Mouse (Mus musculus): ENCODE data around the gene Gm20388. TPM values are rescaled to one million over a fixed set of nuclear protein-coding genes. Genes with fewer than 3 reads are reported as not detected.

Gm20388 gene
- total RNA-seq, 1 experiment from 2014 or later, result 10.0 TPM

DNA sequence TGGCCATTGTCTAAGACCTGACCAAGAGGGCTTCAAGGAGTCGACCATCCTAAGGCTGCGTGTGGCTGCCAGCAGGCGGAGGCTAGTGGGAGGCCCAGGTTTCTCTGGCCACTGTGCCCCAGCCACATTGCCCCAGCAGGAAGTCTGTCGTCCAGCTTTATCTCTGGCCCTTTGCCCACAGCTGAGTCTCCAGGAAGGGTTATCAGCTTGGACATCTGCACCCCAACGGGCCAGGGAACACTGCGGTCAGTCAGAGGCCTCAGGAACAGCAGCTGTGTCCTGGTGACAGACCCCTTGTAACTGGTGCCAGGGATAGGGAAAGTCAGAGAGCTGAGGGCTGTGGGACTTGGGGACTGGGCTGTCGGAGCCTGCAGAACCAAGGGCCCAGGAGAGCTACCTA is 459.3 kb downstream of the Gm20388 start:
- no peak for ATAC-seq (replicated peaks; ENCODE audit: insufficient number of reproducible peaks, low FRiP score, low TSS enrichment, poor library complexity, severe bottlenecking)

DNA sequence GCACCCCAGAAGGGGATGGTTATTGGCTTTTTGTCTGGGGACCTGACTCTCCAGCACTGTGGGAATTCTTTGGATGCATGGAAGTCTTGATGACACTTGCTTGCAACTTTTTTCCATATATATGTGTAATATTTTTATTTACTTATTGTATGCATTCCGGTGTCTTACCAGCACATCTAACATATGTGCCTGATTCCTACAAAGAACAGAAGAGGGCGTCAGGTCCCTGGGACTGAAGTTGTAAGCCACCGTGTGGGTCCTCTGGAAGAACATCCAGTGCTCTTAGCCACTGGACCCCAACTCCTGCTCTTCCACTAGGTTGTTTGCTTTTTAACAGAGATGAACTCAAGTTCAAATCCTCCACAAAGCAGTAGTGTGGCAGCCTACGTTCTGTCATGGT is 459.8 kb downstream of the Gm20388 start:
- ATAC-seq (replicated peaks; ENCODE audit: insufficient number of reproducible peaks, low FRiP score, low TSS enrichment, poor library complexity, severe bottlenecking), result no peak

- no peak for ATAC-seq (replicated peaks; ENCODE audit: insufficient number of reproducible peaks, low FRiP score, low TSS enrichment, poor library complexity, severe bottlenecking)
These were observed 460.5 kb downstream of the Gm20388 start for GRCm38 (mm10) chr8:120371146-120371545.

- 0 out of 2 replicates have a peak, but pooled peaks have one; percentile 4 for ATAC-seq (replicated peaks; ENCODE audit: insufficient number of reproducible peaks, low FRiP score, low TSS enrichment, poor library complexity, severe bottlenecking)
These were observed 461.2 kb downstream of the Gm20388 start for GRCm38 (mm10) chr8:120371725-120372457.

DNA sequence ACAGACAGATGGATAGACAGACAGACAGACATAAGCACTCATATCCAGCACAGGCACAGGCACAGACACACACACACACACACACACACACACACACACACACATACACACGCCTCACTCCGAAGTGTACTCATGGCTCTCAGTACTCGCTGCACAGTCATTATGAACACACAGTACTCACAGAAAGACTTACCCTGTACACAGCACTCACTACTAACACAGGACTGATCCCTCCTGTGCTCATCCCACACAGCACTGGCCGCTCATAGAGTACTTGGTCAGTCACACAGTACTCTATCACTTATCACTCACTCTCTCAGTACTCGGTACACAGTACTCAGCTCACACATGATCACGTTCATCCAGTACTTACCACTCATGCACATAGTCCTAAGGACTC is 462.0 kb downstream of the Gm20388 start:
- no peak for ATAC-seq (replicated peaks; ENCODE audit: insufficient number of reproducible peaks, low FRiP score, low TSS enrichment, poor library complexity, severe bottlenecking)

DNA sequence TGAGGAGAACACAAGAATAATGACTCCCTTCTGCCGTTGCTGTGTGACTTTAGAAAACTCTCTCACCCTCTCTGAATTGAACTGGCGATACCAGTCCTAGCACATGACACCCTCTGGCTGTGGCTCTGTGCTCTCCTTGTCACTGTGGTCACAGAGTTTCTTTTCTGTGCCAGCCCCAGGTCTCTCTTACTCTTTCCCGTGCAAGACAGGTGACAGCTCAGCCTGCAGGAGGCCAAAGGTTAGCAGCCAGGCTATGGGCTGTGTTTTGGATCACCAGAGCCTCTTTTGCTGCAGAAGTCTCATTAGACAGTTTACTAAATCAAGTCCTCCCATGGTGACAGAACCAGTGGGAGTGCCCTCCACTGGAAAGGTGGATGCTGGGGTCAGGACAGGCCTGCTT is 463.0 kb downstream of the Gm20388 start:
- no peak for ATAC-seq (replicated peaks; ENCODE audit: insufficient number of reproducible peaks, low FRiP score, low TSS enrichment, poor library complexity, severe bottlenecking)

GRCm38 (mm10) chr8:120374070-120374469 is 463.4 kb downstream of the Gm20388 start:
- no peak for ATAC-seq (replicated peaks; ENCODE audit: insufficient number of reproducible peaks, low FRiP score, low TSS enrichment, poor library complexity, severe bottlenecking)

GRCm38 (mm10) chr8:120374514-120374913 is 463.9 kb downstream of the Gm20388 start:
- ATAC-seq (replicated peaks; ENCODE audit: insufficient number of reproducible peaks, low FRiP score, low TSS enrichment, poor library complexity, severe bottlenecking), result no peak

DNA sequence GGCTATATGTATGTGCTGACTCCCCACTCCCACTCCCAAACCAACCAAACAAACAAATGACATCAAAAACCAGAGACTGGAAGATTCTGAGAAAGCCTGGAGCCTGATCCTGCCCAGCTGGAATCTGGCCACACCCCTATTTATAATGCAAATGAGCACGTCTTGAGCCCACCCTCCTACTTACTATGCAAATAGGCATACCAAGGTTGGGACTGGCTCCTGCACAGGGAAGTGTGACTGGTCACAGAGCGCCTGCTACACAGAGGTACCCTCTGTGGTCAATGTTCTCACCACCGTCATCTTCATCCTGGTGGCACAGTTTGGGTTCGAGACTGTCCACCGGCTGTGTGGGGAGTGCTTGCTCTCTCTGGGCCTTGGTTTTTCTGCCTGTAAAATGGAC is 464.5 kb downstream of the Gm20388 start:
- ATAC-seq (replicated peaks; ENCODE audit: insufficient number of reproducible peaks, low FRiP score, low TSS enrichment, poor library complexity, severe bottlenecking), result no peak

DNA sequence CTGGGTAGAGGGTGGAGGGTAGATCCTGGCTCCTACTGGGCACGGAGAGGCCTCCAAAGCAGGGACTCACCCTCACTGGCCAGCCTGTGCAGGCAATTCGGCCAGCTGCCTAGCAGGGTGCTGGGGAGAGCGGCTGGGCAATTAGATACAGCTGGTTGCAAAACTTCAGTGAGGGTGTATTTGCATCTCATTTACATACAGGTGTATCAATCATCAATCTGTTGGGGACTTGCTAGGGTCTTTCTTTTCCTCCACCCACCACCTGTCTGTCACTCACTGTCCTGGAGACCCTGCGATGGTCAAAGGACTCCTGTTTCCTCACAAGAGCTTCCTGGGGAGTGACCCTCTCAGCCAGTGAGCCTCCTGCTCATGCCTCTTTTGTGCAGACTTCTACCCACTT is 465.6 kb downstream of the Gm20388 start:
- no peak for ATAC-seq (replicated peaks; ENCODE audit: insufficient number of reproducible peaks, low FRiP score, low TSS enrichment, poor library complexity, severe bottlenecking)

- ATAC-seq (replicated peaks; ENCODE audit: insufficient number of reproducible peaks, low FRiP score, low TSS enrichment, poor library complexity, severe bottlenecking), result no peak
These were observed 466.5 kb downstream of the Gm20388 start for GRCm38 (mm10) chr8:120376847-120377802.

GRCm38 (mm10) chr8:120377803-120378189 is 467.2 kb downstream of the Gm20388 start:
- ATAC-seq (replicated peaks; ENCODE audit: insufficient number of reproducible peaks, low FRiP score, low TSS enrichment, poor library complexity, severe bottlenecking), result no peak

DNA sequence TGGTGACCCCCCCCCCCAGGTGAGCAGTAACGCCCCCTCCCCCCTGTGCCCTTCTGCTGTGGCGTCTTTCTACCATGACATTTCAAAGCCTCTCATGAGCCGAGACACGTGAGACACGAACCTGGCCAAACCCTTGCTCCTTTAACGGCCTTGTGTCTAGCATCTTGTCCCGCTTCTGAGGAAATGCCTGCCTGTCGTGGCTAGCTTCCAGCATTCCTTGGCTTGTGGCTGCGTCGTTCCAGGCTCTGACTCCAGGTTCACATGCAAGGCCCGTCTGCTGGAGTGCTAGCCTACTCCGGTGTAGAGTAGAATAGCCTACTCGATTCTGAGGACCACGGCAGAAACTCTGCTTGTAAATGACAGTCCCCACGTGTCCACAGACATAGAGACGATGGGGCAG is 467.7 kb downstream of the Gm20388 start:
- no peak for ATAC-seq (replicated peaks; ENCODE audit: insufficient number of reproducible peaks, low FRiP score, low TSS enrichment, poor library complexity, severe bottlenecking)

DNA sequence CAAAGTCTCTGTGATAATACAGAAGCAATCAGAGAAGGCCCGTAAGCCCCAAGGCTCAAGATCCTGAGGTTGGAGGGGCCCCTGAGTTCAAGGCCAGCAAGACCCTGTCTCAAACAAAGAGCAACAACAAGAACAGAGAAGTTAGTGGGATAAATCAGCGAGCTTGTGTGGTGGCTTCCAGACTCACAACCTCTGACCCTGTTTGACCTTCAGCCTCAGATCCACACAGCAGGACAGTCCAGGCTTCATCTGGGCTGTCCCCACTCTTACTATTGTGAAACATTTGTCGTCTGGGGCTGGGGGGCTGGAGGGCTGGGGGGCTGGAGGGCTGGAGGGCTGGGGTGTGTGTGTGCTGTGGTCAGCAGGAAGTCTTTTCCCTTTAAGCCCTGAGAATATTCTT is 468.4 kb downstream of the Gm20388 start:
- no peak for ATAC-seq (replicated peaks; ENCODE audit: insufficient number of reproducible peaks, low FRiP score, low TSS enrichment, poor library complexity, severe bottlenecking)

DNA sequence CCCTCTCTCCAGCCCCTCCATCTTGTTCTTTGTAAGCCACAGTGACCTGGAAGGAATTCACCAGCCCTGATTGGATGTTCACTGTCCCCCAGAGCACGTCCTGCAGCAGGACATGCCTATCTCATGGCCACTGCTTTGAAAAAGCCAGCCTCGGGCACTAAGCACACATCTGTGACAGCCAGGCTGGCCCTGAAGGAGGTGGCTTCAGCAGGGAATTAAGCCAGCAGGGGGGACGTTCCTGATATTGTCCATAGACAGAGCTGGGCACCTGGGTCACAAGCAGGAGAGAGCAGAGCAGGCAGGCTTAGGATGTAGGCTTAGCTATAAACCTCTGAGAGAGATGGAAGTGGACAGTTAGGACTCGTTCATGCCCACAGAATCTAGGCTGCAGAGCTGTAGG is 471.2 kb downstream of the Gm20388 start:
- ATAC-seq (replicated peaks; ENCODE audit: insufficient number of reproducible peaks, low FRiP score, low TSS enrichment, poor library complexity, severe bottlenecking), result no peak

DNA sequence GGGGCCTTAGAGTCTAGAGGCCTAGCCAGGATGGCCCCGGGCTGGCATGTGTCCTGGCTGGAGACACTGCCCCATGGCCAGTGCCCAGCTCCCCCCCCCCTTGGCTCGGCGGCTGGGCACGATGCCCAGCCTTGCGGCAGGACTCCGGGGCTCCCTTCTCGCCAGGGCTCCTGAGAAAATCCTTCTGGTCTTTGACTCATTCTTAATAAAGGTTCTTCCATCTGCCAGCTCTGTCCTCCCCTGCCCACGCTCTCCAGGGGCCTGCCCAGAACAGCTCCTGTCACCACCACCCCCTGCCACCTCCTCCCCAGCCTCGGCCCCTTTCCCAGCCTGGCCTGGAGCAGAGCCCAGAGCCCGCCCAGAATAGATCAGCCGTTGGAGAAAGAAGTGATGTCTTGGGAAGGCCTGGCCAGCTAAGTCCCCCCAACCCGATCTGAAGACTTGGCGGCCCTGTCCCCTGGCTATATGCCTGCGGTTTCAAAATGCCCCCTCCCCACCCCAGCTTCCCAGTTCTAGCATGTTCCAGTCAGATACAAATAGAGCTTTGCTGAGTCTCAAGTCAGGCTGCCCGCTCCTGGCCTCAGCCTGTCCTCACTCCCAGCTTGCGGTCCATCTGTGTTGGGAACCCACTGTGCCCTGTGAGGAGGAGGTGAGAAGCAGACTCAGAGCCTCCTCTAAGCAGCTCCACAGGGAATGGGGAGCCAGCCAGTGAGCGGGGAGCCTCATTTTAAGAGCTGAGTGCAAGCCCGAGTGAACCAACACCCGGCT is 472.0 kb downstream of the Gm20388 start:
- ATAC-seq (replicated peaks; ENCODE audit: insufficient number of reproducible peaks, low FRiP score, low TSS enrichment, poor library complexity, severe bottlenecking), result no peak

GRCm38 (mm10) chr8:120383204-120383560 is 472.5 kb downstream of the Gm20388 start:
- ATAC-seq (replicated peaks; ENCODE audit: insufficient number of reproducible peaks, low FRiP score, low TSS enrichment, poor library complexity, severe bottlenecking), result no peak

GRCm38 (mm10) chr8:120383713-120384112 is 473.1 kb downstream of the Gm20388 start:
- ATAC-seq (replicated peaks; ENCODE audit: insufficient number of reproducible peaks, low FRiP score, low TSS enrichment, poor library complexity, severe bottlenecking), result no peak

- ATAC-seq (replicated peaks; ENCODE audit: insufficient number of reproducible peaks, low FRiP score, low TSS enrichment, poor library complexity, severe bottlenecking), result no peak
These were observed 474.1 kb downstream of the Gm20388 start for GRCm38 (mm10) chr8:120384745-120385144.

All from monocyte, adult 5-6 weeks (primary cell).